Mouse (Mus musculus) lung, postnatal 10 days (tissue): ENCODE results near the gene Gm28845.
A peak's percentile ranks its signal among the peaks of the same experiment; 100 is the strongest.

Source experiments
- DNase-seq: peaks from one replicate; pipeline ENCODE4 v3.0.0; 2021

Gene Gm28845

GRCm38 (mm10) chr1:65119438-65119837, at the start of gene Gm28845:
Gene Gm28845 (minus strand): TSS chr1:65119558.
- no peak for DNase-seq

GRCm38 (mm10) chr1:65167496-65167895, 48.1 kb upstream of the Gm28845 start:
- no peak for DNase-seq

GRCm38 (mm10) chr1:65162210-65162609, 42.9 kb upstream of the Gm28845 start:
- no peak for DNase-seq

GRCm38 (mm10) chr1:65156111-65156510, 36.8 kb upstream of the Gm28845 start:
- DNase-seq, result no peak

- peak; percentile 48 for DNase-seq
Observed at GRCm38 (mm10) chr1:65154814-65155213, 35.5 kb upstream of the Gm28845 start.

- DNase-seq, result no peak
Observed at GRCm38 (mm10) chr1:65147971-65148370, 28.6 kb upstream of the Gm28845 start.

- DNase-seq, result no peak
Observed at GRCm38 (mm10) chr1:65147326-65147725, 28.0 kb upstream of the Gm28845 start.

- DNase-seq, result no peak
Observed at GRCm38 (mm10) chr1:65146601-65147000, 27.2 kb upstream of the Gm28845 start.

- DNase-seq, result no peak
Observed at GRCm38 (mm10) chr1:65144783-65145182, 25.4 kb upstream of the Gm28845 start.

- no peak for DNase-seq
Observed at GRCm38 (mm10) chr1:65137560-65137959, 18.2 kb upstream of the Gm28845 start.

GRCm38 (mm10) chr1:65132833-65133232, 13.5 kb upstream of the Gm28845 start:
- no peak for DNase-seq

GRCm38 (mm10) chr1:65131671-65132070, 12.3 kb upstream of the Gm28845 start:
- no peak for DNase-seq

GRCm38 (mm10) chr1:65130226-65130625, 10.9 kb upstream of the Gm28845 start:
- no peak for DNase-seq

GRCm38 (mm10) chr1:65129634-65130180, 10.3 kb upstream of the Gm28845 start:
- DNase-seq, result no peak

- no peak for DNase-seq
Observed at GRCm38 (mm10) chr1:65122574-65123372, 3.4 kb upstream of the Gm28845 start, which contains the start of gene D630023F18Rik. Gene D630023F18Rik (minus strand): TSS chr1:65123214.

GRCm38 (mm10) chr1:65118150-65118913, 1.0 kb downstream of the Gm28845 start:
- no peak for DNase-seq

GRCm38 (mm10) chr1:65113536-65114172, 5.7 kb downstream of the Gm28845 start:
- peak; percentile 40 for DNase-seq

- peak; percentile 18 for DNase-seq
Observed at GRCm38 (mm10) chr1:65112807-65113196, 6.6 kb downstream of the Gm28845 start.

- DNase-seq, result peak; percentile 84
Observed at GRCm38 (mm10) chr1:65112031-65112806, 7.1 kb downstream of the Gm28845 start.

- DNase-seq, result no peak
Observed at GRCm38 (mm10) chr1:65109756-65110435, 9.5 kb downstream of the Gm28845 start.

GRCm38 (mm10) chr1:65109196-65109595, 10.2 kb downstream of the Gm28845 start:
- DNase-seq, result no peak
